Mouse (Mus musculus): Measurements from ENCODE around the gene Olfr1383. TPM values are rescaled to one million over a fixed set of nuclear protein-coding genes. Genes with fewer than 3 reads are reported as not detected.
"Not testable (repeated sequence)": the region's sequence is repeated elsewhere in the genome, so short reads cannot be mapped to it uniquely, and the experiment has no call there.

Gene Olfr1383
- not detected for total RNA-seq (2021)
- long read RNA-seq, experiment 1: 0 reads
- long read RNA-seq, experiment 2: 0 reads

DNA sequence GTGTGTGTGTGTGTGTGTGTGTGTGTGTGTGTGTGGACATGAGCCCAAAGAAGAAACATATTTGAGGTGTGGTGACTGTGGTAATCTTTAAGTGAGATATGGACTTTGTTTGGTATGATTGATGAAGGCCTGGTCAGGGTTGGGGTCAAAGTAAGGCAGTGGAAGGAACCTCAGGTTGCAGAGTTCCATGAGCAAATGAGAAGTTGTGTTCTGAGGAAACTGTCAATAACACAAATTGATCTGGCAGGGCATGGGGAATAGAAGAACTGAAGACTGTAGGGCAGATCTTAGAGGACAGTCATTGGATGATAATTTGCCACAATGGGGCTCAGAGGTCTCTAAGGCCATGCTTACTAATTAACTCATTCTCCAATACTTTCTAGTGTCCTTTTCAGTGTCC, at the start of gene Olfr1383:
Gene Olfr1383, plus strand, starts transcription at position 301 of the 400 bp plus-strand sequence.
- no peak for DNase-seq
- intact Hi-C loops (cut with DNase I; ENCODE audit: low total_unique reads): no loop called here

DNA sequence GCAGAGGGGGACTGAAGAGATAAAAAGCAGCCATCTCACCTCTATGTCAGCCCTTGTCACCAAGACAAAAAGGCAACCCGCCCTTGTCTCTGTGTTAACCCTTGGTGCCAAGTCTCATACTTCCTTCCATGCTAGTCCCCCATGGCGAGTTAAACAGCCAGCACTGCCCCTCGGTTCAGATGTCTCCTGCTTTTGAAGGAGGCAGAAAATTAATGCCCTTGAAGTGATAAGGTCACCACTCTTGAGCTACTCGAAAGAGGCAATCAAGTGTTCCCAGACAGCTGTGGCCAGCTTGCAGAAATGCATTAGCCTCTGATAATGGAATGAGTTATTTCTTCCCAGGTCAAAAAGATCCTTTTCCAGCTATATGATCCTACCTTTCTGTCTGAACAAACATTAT, 33.5 kb upstream of the Olfr1383 start:
- intact Hi-C loops (cut with DNase I; ENCODE audit: low total_unique reads): no loop called here
- no peak for DNase-seq

DNA sequence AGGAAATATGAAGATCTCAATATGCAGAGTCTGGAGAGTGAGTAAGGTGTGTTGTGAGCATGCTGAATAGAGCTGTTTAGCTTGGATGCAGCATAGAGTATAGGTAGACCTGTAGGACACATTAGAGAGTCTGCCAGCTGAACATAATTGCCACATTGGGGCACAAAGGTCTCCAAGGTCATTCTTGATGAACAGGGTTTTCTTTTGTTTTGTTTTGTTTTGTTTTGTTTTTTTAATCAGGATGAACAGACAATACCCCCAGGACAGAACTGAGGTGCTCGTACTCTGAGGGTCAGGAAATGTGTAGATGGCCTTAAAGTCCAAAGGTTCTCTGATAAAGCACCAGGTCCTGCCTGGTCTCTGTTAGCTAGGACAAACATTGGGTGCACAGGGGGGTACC, 30.7 kb upstream of the Olfr1383 start, which contains the start of gene Olfr1385:
Gene Olfr1385, plus strand, starts transcription at position 301 of the 400 bp plus-strand sequence.
- DNase-seq; intact Hi-C loops (cut with DNase I; ENCODE audit: low total_unique reads): not testable (repeated sequence)

GRCm38 (mm10) chr11:49518086-49518485, 1.4 kb upstream of the Olfr1383 start:
- DNase-seq: no peak
- intact Hi-C loops (cut with DNase I; ENCODE audit: low total_unique reads): no loop called here

DNA sequence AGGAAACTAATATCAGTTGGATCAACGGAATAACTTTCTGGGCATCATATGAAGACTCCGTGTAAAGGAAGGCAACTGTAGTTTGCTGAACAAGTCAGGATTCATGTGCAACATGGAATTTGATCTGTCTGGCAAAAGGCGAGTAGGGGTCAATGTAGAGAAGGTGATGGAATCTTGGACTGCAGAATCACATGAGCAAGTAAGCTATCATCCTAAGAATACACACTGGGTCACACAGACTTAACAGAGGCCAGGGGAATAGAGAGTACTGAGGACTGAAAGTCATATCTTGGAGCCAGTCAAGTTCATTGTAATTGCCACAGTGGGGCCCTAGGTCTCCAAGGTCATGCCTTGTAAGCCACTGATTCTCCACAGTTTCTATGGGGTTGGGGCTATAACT, 8.5 kb downstream of the Olfr1383 start, which contains the start of gene Olfr1382:
Gene Olfr1382, plus strand, starts transcription at position 301 of the 400 bp plus-strand sequence.
- intact Hi-C loops (cut with DNase I; ENCODE audit: low total_unique reads): no loop called here
- DNase-seq: no peak

GRCm38 (mm10) chr11:49532761-49533160, 13.3 kb downstream of the Olfr1383 start:
- no peak for DNase-seq
- intact Hi-C loops (cut with DNase I; ENCODE audit: low total_unique reads): no loop called here

DNA sequence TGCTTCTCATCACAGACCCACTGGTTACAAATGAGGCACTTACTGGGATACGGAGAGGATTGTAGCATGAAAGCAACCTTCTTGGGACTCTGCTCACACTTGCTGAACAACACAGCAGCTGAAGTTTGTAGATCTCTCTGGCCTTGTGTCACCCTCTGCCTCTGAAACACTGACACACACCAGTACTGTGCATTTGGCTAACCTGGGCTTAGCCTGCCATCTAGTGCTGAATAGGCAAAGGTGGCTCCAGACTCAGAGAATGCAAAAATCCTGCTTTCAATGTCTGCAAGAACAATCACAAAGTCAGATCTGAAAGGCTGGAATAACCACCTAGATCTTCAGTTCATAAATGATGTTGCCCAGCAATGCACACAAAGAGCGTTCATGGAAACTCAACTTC, 17.2 kb downstream of the Olfr1383 start:
- intact Hi-C loops (cut with DNase I; ENCODE audit: low total_unique reads); DNase-seq: not testable (repeated sequence)

DNA sequence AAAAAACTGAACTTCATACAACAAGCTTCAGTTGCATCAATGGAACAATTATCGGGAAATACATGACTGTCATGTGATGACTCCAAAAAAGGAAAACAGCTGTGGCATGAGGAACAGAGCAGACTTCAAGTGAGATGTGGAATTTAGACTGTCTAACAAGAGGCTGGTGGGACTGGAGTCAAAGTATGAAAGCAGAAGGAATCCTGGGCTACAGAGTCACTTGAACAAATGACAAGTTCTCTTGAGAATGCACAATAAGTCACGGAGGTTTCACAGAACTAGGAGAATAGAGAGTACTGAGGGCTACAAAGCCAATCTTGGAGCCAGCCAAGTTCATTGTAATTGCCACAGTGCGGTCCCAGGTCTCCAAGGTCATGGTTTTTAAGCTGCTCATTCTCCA, 23.7 kb downstream of the Olfr1383 start, which contains the start of gene Olfr1381:
Gene Olfr1381, plus strand, starts transcription at position 301 of the 400 bp plus-strand sequence.
- intact Hi-C loops (cut with DNase I; ENCODE audit: low total_unique reads); DNase-seq: not testable (repeated sequence)

DNA sequence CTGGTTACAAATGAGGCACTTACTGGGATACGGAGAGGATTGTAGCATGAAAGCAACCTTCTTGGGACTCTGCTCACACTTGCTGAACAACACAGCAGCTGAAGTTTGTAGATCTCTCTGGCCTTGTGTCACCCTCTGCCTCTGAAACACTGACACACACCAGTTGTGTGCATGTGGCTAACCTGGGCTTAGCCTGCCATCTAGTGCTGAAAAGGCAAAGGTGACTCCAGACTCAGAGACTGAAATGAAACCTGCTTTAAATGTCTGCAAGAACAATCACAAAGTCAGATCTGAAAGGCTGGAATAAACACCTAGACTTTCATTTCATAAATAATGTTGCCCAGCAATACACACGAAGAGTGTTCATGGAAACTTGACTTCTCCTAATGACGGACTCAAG, 34.6 kb downstream of the Olfr1383 start:
- not testable (repeated sequence) for DNase-seq

GRCm38 (mm10) chr11:49556578-49556977, 37.1 kb downstream of the Olfr1383 start, which contains the start of gene Olfr1380:
Olfr1380 (plus strand) TSS chr11:49556878.
- DNase-seq; intact Hi-C loops (cut with DNase I; ENCODE audit: low total_unique reads): not testable (repeated sequence)

More for the DNA sequence above, 34.6 kb downstream of the Olfr1383 start:
- intact Hi-C loops (cut with DNase I; ENCODE audit: low total_unique reads): not testable (repeated sequence)

DNA sequence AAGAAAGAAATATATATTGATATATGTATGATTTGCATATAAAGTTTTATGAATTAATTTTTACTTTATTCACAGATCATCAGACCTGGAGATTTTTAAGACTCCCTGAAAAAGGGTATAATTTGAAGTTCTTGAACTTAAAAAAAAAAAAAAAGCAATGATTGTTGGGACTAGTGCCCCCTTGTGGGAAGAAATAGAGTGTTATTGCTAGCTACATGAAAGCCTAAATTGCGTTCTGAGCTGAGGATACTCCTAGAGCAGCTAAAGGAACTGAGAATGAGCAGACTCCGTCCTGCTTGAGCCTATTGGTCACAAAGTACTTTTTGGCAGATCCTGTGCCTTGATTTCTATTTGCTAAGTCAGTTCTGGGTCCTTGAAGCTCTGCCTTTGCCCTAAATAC, 55.6 kb downstream of the Olfr1383 start:
- intact Hi-C loops (cut with DNase I; ENCODE audit: low total_unique reads); DNase-seq: not testable (repeated sequence)

Other genes with a start within 250 kb of the Olfr1383 start
- under 1 TPM in 1 of 2 experiments, not detected in 1; 0.23 TPM for gene Olfr1393, start 241.3 kb upstream of the Olfr1383 start, total RNA-seq (2021)
- gene Olfr1392, start 234.4 kb upstream of the Olfr1383 start, total RNA-seq (2021): not detected
- not detected for gene Olfr10, start 214.9 kb upstream of the Olfr1383 start, total RNA-seq (2021)
- gene Olfr1391, start 196.9 kb upstream of the Olfr1383 start, total RNA-seq (2021): not detected
- not detected for gene Olfr1390, start 184.5 kb upstream of the Olfr1383 start, total RNA-seq (2021)
- gene Olfr1389, start 96.6 kb upstream of the Olfr1383 start, total RNA-seq (2021): not detected
- gene Olfr1388, start 83.0 kb upstream of the Olfr1383 start, total RNA-seq (2021): under 1 TPM; 0.07 to 0.08 TPM
- not detected for gene Olfr1387, start 64.3 kb upstream of the Olfr1383 start, total RNA-seq (2021)
- gene Olfr1386, start 54.6 kb upstream of the Olfr1383 start, total RNA-seq (2021): not detected
- not detected for gene Olfr1385, start 30.6 kb upstream of the Olfr1383 start, total RNA-seq (2021)
- gene Olfr1384, start 12.9 kb upstream of the Olfr1383 start, total RNA-seq (2021): not detected
- not detected for gene Olfr1382, start 8.6 kb downstream of the Olfr1383 start, total RNA-seq (2021)
- not detected for gene Olfr1381, start 23.8 kb downstream of the Olfr1383 start, total RNA-seq (2021)
- not detected for gene Olfr1380, start 37.2 kb downstream of the Olfr1383 start, total RNA-seq (2021)
- gene Flt4, start 89.6 kb downstream of the Olfr1383 start, total RNA-seq (2021): 1 to 10 TPM; 4.0 to 4.3 TPM
- gene Scgb3a1, start 144.0 kb downstream of the Olfr1383 start, total RNA-seq (2021): not detected
- gene Cnot6, start 193.1 kb downstream of the Olfr1383 start, total RNA-seq (2021): 10 to 100 TPM; 19.6 to 21.1 TPM